10 mouse cellular contexts compared by ENCODE assay signal in genomic region chr9:57644442-57644943, GRCm38 (mm10). TPM values are rescaled to one million over a fixed set of nuclear protein-coding genes. Genes with fewer than 3 reads are reported as not detected.
DNase-seq lines count a peak whose midpoint lies in the region; ATAC-seq and TF ChIP-seq lines count a peak whose summit lies in the region.
"Had no signal": no experiment of that assay in that cellular context is flagged by ENCODE, and none has a peak within 500 bp of the region (broad histone marks: within the 10 kb centered on the region; RNA-seq: fewer than 3 reads in every experiment).

No protein-coding gene starts in this region.

- TF ChIP-seq CTCF in heart, adult 2 months (IDR thresholded peaks at IDR 0.05), result no peak
- no peak for TF ChIP-seq CTCF in C2C12 (IDR thresholded peaks at IDR 0.05; ENCODE audit: control insufficient read depth, insufficient read depth, insufficient read length)
- TF ChIP-seq CTCF in small intestine, adult 2 months (IDR thresholded peaks at IDR 0.05; ENCODE audit: extremely low read depth, insufficient read length, insufficient replicate concordance, low read depth, low read length), result no peak

- H3K27ac ChIP-seq in heart, adult 2 months, result peak overlapping the region; percentile 95
- peak overlapping the region; percentile 95 for H3K27ac ChIP-seq in embryonic facial prominence, embryonic 13.5 days
- H3K27ac ChIP-seq in limb, embryonic 12.5 days, result peak overlapping the region; percentile 98
- peak overlapping the region; percentile 84 for H3K27ac ChIP-seq in small intestine, adult 2 months (ENCODE audit: insufficient read depth, low read depth, low read length)

- ATAC-seq in embryonic facial prominence, embryonic 13.5 days (ENCODE audit: insufficient number of reproducible peaks, insufficient read depth, low FRiP score, low TSS enrichment, low read depth), result no peak
- ATAC-seq in limb, embryonic 12.5 days (ENCODE audit: insufficient number of reproducible peaks, insufficient read depth, low FRiP score, low TSS enrichment, low read depth), result peak; percentile 11; the same call in 1 of the 2 replicates

- no peak for DNase-seq in heart, adult 2 months
- no peak for DNase-seq in heart, postnatal 14 days
- no peak for DNase-seq in cerebellum, postnatal 14 days
- no peak for DNase-seq in gastrocnemius, adult 8-10 months (ENCODE audit: low spot score in 2 of 2)

- peaks cover 9% of the 10 kb centered on the region for H3K79me2 ChIP-seq in heart, adult 2 months (replicated peaks; ENCODE audit: control insufficient read depth, insufficient read depth, low read length)
- peaks cover 59% of the 10 kb centered on the region for H3K79me2 ChIP-seq in C2C12 (ENCODE audit: control insufficient read depth, insufficient read depth)

- intact Hi-C loops in heart, adult 2 months (cut with DNase I), result no loop called here
- intact Hi-C loops in heart, postnatal 14 days (cut with DNase I), result no loop called here

- no peaks in the 10 kb centered on the region for H3K9me3 ChIP-seq in embryonic facial prominence, embryonic 13.5 days
- H3K9me3 ChIP-seq in limb, embryonic 12.5 days, result no peaks in the 10 kb centered on the region

- no peak for TF ChIP-seq EP300 in heart, adult 2 months (IDR thresholded peaks at IDR 0.05; ENCODE audit: insufficient read depth, low read depth, low read length)

- peak overlapping the region; percentile 98 for H3ac ChIP-seq in C2C12 (ENCODE audit: control insufficient read depth, insufficient read length, low read depth)

- H3K79me3 ChIP-seq in C2C12 (ENCODE audit: low read depth), result peaks cover 50% of the 10 kb centered on the region

- H3K27me3 ChIP-seq in heart, adult 2 months (ENCODE audit: control insufficient read depth, insufficient read depth, low read length), result no peaks in the 10 kb centered on the region
- no peaks in the 10 kb centered on the region for H3K27me3 ChIP-seq in C2C12 (ENCODE audit: control insufficient read depth, insufficient read depth, insufficient read length)
- H3K27me3 ChIP-seq in embryonic facial prominence, embryonic 13.5 days, result no peaks in the 10 kb centered on the region
- H3K27me3 ChIP-seq in limb, embryonic 12.5 days, result no peaks in the 10 kb centered on the region
- H3K27me3 ChIP-seq in small intestine, adult 2 months (ENCODE audit: control insufficient read depth, insufficient read depth, low read length), result no peaks in the 10 kb centered on the region
- H3K27me3 ChIP-seq: Patski had no signal

- H3K9ac ChIP-seq in heart, adult 2 months (ENCODE audit: low read depth, low read length), result peak overlapping the region; percentile 98
- peak overlapping the region; percentile 98 for H3K9ac ChIP-seq in embryonic facial prominence, embryonic 13.5 days
- H3K9ac ChIP-seq in limb, embryonic 12.5 days (replicated peaks), result peak overlapping the region; percentile 99

- peak overlapping the region; percentile 97 for H3K4me2 ChIP-seq in embryonic facial prominence, embryonic 13.5 days
- peak overlapping the region; percentile 96 for H3K4me2 ChIP-seq in limb, embryonic 12.5 days

- peaks cover 35% of the 10 kb centered on the region for H3K4me1 ChIP-seq in heart, adult 2 months (ENCODE audit: control insufficient read depth, insufficient read depth, low read length)
- peaks cover 55% of the 10 kb centered on the region for H3K4me1 ChIP-seq in embryonic facial prominence, embryonic 13.5 days
- peaks cover 49% of the 10 kb centered on the region for H3K4me1 ChIP-seq in limb, embryonic 12.5 days (replicated peaks)
- peaks cover 62% of the 10 kb centered on the region for H3K4me1 ChIP-seq in small intestine, adult 2 months (ENCODE audit: control insufficient read depth, insufficient read depth, insufficient read length, low read length)

- peak overlapping the region; percentile 95 for H3K4me3 ChIP-seq in heart, adult 2 months
- peak overlapping the region; percentile 79 for H3K4me3 ChIP-seq in C2C12 (ENCODE audit: insufficient read depth, poor library complexity, severe bottlenecking)
- peak overlapping the region; percentile 96 for H3K4me3 ChIP-seq in embryonic facial prominence, embryonic 13.5 days
- peak overlapping the region; percentile 99 for H3K4me3 ChIP-seq in limb, embryonic 12.5 days (replicated peaks)
- H3K4me3 ChIP-seq in small intestine, adult 2 months (ENCODE audit: low read depth, low read length), result peak overlapping the region; percentile 87

- no peak for TF ChIP-seq POLR2A in heart, adult 2 months (IDR thresholded peaks at IDR 0.05; ENCODE audit: insufficient read depth, low read depth, low read length)
- peak; percentile 64; the same call in 1 of the 2 replicates for TF ChIP-seq POLR2A in small intestine, adult 2 months (IDR thresholded peaks at IDR 0.05; ENCODE audit: low read depth, low read length)

- H3K36me3 ChIP-seq in heart, adult 2 months (ENCODE audit: control insufficient read depth, insufficient read depth, low read length), result peaks cover under 1% of the 10 kb centered on the region; the same call in 1 of the 2 replicates
- peaks cover 7% of the 10 kb centered on the region for H3K36me3 ChIP-seq in C2C12 (ENCODE audit: control insufficient read depth, insufficient read depth)
- peaks cover 12% of the 10 kb centered on the region for H3K36me3 ChIP-seq in embryonic facial prominence, embryonic 13.5 days
- peaks cover 19% of the 10 kb centered on the region for H3K36me3 ChIP-seq in limb, embryonic 12.5 days
- no peaks in the 10 kb centered on the region for H3K36me3 ChIP-seq in small intestine, adult 2 months (ENCODE audit: control insufficient read depth, insufficient read depth, low read length)

- 4% methylated on average over 18 of the region's 18 CpGs for WGBS in heart, adult 2 months
- WGBS in embryonic facial prominence, embryonic 13.5 days, result 1% methylated on average over 18 of the region's 18 CpGs
- under 1% methylated on average over 18 of the region's 18 CpGs for WGBS in limb, embryonic 12.5 days
- WGBS in small intestine, adult 2 months, result 0% methylated on average over 18 of the region's 18 CpGs

TF ChIP-seq in C2C12, 6 proteins besides CTCF, POLR2A, EP300 and RAD21:
- no peak for TF ChIP-seq FOSL1 (IDR thresholded peaks at IDR 0.05; ENCODE audit: insufficient read depth, low read length, poor library complexity, severe bottlenecking)
- TF ChIP-seq USF1 (IDR thresholded peaks at IDR 0.05; ENCODE audit: low read depth), result no peak
- TF ChIP-seq MYOD1 (IDR thresholded peaks at IDR 0.05; ENCODE audit: control insufficient read depth, insufficient read length, low read depth), result no peak
- TF ChIP-seq CEBPB (IDR thresholded peaks at IDR 0.05; ENCODE audit: low read depth), result no peak
- no peak for TF ChIP-seq MYOG (IDR thresholded peaks at IDR 0.05; ENCODE audit: control insufficient read depth, extremely low read depth, insufficient read length)
- no peak for TF ChIP-seq MAX (IDR thresholded peaks at IDR 0.05)
TF ChIP-seq in C2C12: peak in this region for 0.

RNA-seq across cellular contexts. Expression of gene Csk, which starts 8.9 kb away (rescaled TPM):
- total RNA-seq in heart, adult 2 months (2021), result 10 to 100 TPM; 23.3 to 29.7 TPM
- polyA plus RNA-seq in heart, adult 2 months (2012; rRNA removed), result 19.4 and 20.6 TPM in 2 replicates
- 10 to 100 TPM; 26.9 to 34.1 TPM for total RNA-seq in heart, postnatal 14 days (2021)
- polyA plus RNA-seq in C2C12 (2012; fragmentation: generic; extraction: Trizol), result 66.2 TPM
- 32.4 and 38.0 TPM in 2 replicates for polyA plus RNA-seq in embryonic facial prominence, embryonic 13.5 days (2015; fragmentation: Nextera tagmentation; extraction: Ambion mirVana)
- 33.9 and 36.0 TPM in 2 replicates for polyA plus RNA-seq in limb, embryonic 12.5 days (2016; fragmentation: Nextera tagmentation; extraction: Ambion mirVana)
- 52.1 and 95.9 TPM in 2 replicates for polyA plus RNA-seq in small intestine, adult 2 months (2012; rRNA removed)
- 10 to 100 TPM in 1 of 4 experiments, 1 to 10 TPM in 3; 8.0 to 10.5 (median 8.8) TPM for total RNA-seq in gastrocnemius, adult 8-10 months (2022)

RNA-seq across cellular contexts. Expression of gene Lman1l, which starts 23.9 kb away (rescaled TPM):
- total RNA-seq in heart, adult 2 months (2021), result not detected
- 0.20 TPM in 1 of 2 replicates, not detected in the other for polyA plus RNA-seq in heart, adult 2 months (2012; rRNA removed)
- total RNA-seq in heart, postnatal 14 days (2021), result not detected
- 0.68 TPM for polyA plus RNA-seq in C2C12 (2012; fragmentation: generic; extraction: Trizol)
- polyA plus RNA-seq in embryonic facial prominence, embryonic 13.5 days (2015; fragmentation: Nextera tagmentation; extraction: Ambion mirVana), result not detected in 2 replicates
- polyA plus RNA-seq in limb, embryonic 12.5 days (2016; fragmentation: Nextera tagmentation; extraction: Ambion mirVana), result 0.14 TPM in 1 of 2 replicates, not detected in the other
- polyA plus RNA-seq in small intestine, adult 2 months (2012; rRNA removed), result 0.08 TPM in 1 of 2 replicates, not detected in the other
- not detected for total RNA-seq in gastrocnemius, adult 8-10 months (2022)

RNA-seq across cellular contexts. Expression of gene Cplx3, which starts 38.4 kb away (rescaled TPM):
- total RNA-seq in heart, adult 2 months (2021), result not detected
- polyA plus RNA-seq in heart, adult 2 months (2012; rRNA removed), result not detected in 2 replicates
- total RNA-seq in heart, postnatal 14 days (2021), result not detected
- 0.06 TPM for polyA plus RNA-seq in C2C12 (2012; fragmentation: generic; extraction: Trizol)
- polyA plus RNA-seq in embryonic facial prominence, embryonic 13.5 days (2015; fragmentation: Nextera tagmentation; extraction: Ambion mirVana), result not detected in 2 replicates
- polyA plus RNA-seq in limb, embryonic 12.5 days (2016; fragmentation: Nextera tagmentation; extraction: Ambion mirVana), result not detected in 2 replicates
- polyA plus RNA-seq in small intestine, adult 2 months (2012; rRNA removed), result not detected in 2 replicates
- not detected for total RNA-seq in gastrocnemius, adult 8-10 months (2022)
- total RNA-seq: neutrophil, adult 5-6 weeks had no signal

RNA-seq across cellular contexts. Expression of gene Cyp1a2, which starts 39.0 kb away (rescaled TPM):
- total RNA-seq in heart, adult 2 months (2021), result not detected
- 1.00 TPM in 1 of 2 replicates, not detected in the other for polyA plus RNA-seq in heart, adult 2 months (2012; rRNA removed)
- total RNA-seq in heart, postnatal 14 days (2021), result not detected
- polyA plus RNA-seq in C2C12 (2012; fragmentation: generic; extraction: Trizol), result not detected
- not detected in 2 replicates for polyA plus RNA-seq in embryonic facial prominence, embryonic 13.5 days (2015; fragmentation: Nextera tagmentation; extraction: Ambion mirVana)
- polyA plus RNA-seq in limb, embryonic 12.5 days (2016; fragmentation: Nextera tagmentation; extraction: Ambion mirVana), result not detected in 2 replicates
- polyA plus RNA-seq in small intestine, adult 2 months (2012; rRNA removed), result not detected in 2 replicates
- not detected for total RNA-seq in gastrocnemius, adult 8-10 months (2022)
- total RNA-seq: neutrophil, adult 5-6 weeks had no signal
- polyA plus RNA-seq: Patski had no signal

RNA-seq across cellular contexts. Expression of gene Cyp1a1, which starts 43.2 kb away (rescaled TPM):
- under 1 TPM; 0.09 to 0.13 TPM for total RNA-seq in heart, adult 2 months (2021)
- 0.20 and 0.78 TPM in 2 replicates for polyA plus RNA-seq in heart, adult 2 months (2012; rRNA removed)
- total RNA-seq in heart, postnatal 14 days (2021), result not detected
- 0.14 TPM for polyA plus RNA-seq in C2C12 (2012; fragmentation: generic; extraction: Trizol)
- polyA plus RNA-seq in embryonic facial prominence, embryonic 13.5 days (2015; fragmentation: Nextera tagmentation; extraction: Ambion mirVana), result not detected in 2 replicates
- not detected in 2 replicates for polyA plus RNA-seq in limb, embryonic 12.5 days (2016; fragmentation: Nextera tagmentation; extraction: Ambion mirVana)
- polyA plus RNA-seq in small intestine, adult 2 months (2012; rRNA removed), result 0.51 and 0.79 TPM in 2 replicates
- total RNA-seq in gastrocnemius, adult 8-10 months (2022), result under 1 TPM; 0.41 to 0.60 (median 0.52) TPM
- total RNA-seq: neutrophil, adult 5-6 weeks had no signal
- polyA plus RNA-seq: Patski had no signal
